Mouse (Mus musculus) thymus, postnatal 10 days (tissue): ENCODE measurements around the gene Gabrg2.

ENCODE experiments used
- DNase-seq, 2 experiments: peaks; one replicate each; pipeline ENCODE4 v3.0.0; 2021; ENCODE audit warnings: low spot score in 2 of 2

Gene Gabrg2

GRCm38 (mm10) chr11:42000190-42001098 lies at the start of gene Gabrg2:
TSS of gene Gabrg2 (minus strand) at chr11:42000857.
- DNase-seq: no peak

DNA sequence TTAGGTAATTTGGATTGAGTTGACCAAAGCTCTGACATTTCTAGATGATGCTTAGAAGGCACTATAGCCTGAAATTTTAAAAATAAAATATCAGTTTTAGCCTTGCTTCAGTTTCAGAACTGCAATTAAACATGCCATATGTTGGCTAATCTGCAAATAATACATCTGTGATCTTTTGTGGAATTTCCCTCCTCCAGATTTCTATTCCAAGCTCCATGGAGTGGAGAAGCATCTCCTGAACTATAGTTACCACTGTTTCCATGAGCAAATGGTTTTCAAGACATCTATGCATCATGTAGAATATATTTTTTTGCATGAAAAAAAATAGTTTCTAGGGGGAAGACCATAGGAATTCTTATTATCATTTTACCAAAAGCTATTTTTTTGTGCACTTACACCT lies 47.5 kb upstream of the Gabrg2 start:
- DNase-seq: no peak

DNA sequence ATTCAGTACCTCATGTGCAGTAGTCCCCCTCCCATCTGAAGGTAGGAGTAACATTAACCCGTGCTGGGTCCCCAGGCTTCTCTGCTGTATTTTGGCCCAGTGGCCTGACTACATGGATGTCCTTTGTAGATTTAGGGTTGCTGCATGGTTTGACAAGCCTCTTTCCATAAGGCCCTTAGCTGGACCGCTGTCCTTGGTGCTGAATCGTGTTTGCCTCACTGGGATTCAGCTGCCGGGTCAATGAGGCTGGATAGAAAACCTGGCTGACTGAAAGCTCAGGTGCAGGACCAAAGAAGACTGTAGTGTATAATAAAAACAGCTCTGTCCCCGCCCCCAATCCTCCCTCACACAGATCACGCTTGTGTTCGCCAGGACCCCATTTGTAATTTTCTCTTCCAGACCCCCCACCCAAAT lies 1.2 kb downstream of the Gabrg2 start:
- DNase-seq: peak in 1 of 2 experiments; percentile 2

DNA sequence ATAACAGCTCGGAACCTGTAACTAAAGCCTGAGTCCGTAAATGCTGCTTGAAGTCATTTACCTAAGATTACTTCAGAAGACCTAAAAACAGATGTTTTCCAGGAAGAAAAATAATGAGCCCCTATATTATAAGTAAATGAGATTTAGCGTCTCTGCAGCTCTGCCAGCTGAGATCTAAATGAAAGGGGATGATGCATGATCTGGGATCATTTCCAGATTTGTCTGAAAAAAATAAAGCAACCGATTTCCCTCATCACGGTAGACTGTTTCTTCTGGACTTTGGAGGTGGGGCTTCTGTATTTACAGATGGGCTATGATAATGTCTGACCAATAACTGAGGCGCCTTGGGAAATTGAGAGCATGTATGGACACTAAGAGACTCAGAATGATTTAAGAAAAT lies 20.5 kb downstream of the Gabrg2 start:
- DNase-seq: no peak

- DNase-seq: no peak
These were observed 32.1 kb downstream of the Gabrg2 start for GRCm38 (mm10) chr11:41968595-41968994.

GRCm38 (mm10) chr11:41962706-41963105 lies 38.0 kb downstream of the Gabrg2 start:
- DNase-seq: no peak

DNA sequence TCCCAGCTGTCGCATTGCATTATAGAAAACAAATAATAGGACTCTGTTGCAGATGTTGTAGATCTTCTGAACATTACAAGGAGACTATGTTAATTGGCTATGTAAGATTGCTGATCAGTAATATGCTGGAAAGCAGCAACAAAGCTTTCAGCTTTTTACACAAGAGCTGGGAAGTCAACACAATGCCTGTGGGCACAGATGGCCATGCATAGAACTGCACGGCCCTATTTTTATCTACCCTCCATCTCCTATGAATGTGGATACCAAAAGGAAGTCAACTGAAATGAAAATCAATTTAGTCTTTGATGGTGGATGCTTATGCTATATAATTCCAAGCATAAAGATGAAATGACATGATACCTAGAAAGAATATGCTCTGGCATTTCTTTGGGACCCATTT lies 47.1 kb downstream of the Gabrg2 start:
- no peak for DNase-seq

DNA sequence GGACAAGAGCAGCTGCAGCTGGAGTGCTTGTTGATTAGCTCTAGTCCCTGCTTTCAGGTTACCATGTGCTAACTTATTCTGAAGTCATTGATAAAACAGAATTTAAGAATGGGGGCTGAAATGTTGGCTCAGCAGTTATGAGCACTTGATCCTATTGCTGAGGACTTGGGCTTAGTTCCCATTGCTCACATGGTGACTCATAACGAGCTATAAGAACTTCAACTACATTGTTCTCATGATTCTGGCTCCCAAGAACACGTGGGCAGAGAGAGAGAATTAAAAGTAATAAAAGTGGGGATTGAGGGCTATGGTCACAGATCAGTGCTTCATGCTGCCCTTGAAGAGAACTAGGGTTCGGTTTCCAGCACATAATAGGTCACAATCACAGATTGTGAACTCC lies 48.8 kb downstream of the Gabrg2 start:
- no peak for DNase-seq

- no peak for DNase-seq
These were observed 55.2 kb downstream of the Gabrg2 start for GRCm38 (mm10) chr11:41945471-41945870.

DNA sequence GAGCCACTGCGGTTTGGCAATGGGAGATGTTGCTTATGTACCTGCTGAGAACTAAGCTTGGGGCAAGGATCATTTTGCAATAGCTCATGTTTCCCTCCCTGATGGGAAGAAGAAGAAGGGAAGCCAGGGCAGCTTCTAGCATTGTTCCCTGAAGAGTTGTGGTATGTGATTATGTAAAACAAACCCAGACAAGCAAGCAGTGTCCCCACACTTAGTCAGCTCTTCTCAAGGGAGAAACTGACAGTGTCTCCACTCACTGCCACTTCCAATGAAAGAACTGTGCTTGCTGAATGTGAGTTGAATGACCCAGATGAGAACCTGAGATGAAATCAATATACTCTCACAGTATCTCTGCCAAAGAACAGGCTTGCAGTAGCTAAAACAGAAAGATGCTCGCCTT lies 62.7 kb downstream of the Gabrg2 start:
- no peak for DNase-seq

DNA sequence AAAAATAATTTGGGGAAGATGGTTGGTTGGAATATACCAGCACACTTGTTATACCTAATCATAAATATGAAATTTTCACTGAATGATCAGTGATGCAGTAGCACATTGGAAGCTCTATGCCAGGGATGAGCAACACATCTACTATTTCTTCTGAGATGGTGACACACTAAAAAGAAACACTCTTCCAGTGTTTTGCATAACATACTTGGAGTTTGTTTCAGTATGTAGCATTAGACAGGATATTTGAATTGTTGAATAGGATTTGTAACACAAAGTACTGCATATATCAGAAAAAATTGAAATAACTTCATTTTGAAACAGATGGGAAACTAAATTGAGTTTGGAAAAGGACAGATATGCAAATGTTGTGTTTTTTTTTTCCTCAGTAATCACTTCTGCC lies 81.8 kb downstream of the Gabrg2 start:
- DNase-seq: no peak

DNA sequence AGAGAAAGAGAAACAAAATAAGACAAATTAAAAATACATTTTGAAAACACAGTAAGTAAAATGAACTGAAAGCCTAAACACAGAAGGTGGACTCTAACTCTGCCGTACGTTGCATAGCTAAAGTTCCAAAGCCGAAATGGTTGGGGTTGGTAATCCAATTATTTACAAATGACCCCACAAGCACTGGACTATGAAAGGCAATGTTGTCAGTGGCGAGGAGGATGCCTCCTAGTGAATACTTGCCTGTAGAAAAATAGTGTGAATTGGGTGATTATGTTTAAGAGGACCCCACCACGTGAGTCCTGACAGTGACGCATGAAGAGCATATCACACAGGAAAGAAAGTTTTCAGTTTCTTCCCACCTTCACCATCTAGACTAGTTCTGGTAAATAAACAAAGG lies 86.6 kb downstream of the Gabrg2 start:
- no peak for DNase-seq

- no peak for DNase-seq
These were observed 97.0 kb downstream of the Gabrg2 start for GRCm38 (mm10) chr11:41903661-41904060.
